Mouse (Mus musculus): ENCODE data around the gene Pqlc3.

Pqlc3 gene

GRCm38 (mm10) chr12:17009466-17009865 is 9.3 kb upstream of the Pqlc3 start:
- no peak for DNase-seq (ENCODE audit: extremely low spot score, low spot score)

- no peak for DNase-seq (ENCODE audit: extremely low spot score, low spot score)
Measured at GRCm38 (mm10) chr12:17001211-17001610, 1.0 kb upstream of the Pqlc3 start.

- no peak for DNase-seq (ENCODE audit: extremely low spot score, low spot score)
Measured at GRCm38 (mm10) chr12:17000628-17001027, 420 bp upstream of the Pqlc3 start.

- no peak for DNase-seq (ENCODE audit: extremely low spot score, low spot score)
Measured at GRCm38 (mm10) chr12:16999146-16999545, 1.1 kb downstream of the Pqlc3 start.

GRCm38 (mm10) chr12:16996886-16997462 is 3.2 kb downstream of the Pqlc3 start:
- DNase-seq (ENCODE audit: extremely low spot score, low spot score): no peak

GRCm38 (mm10) chr12:16996281-16996680 is 3.9 kb downstream of the Pqlc3 start:
- no peak for DNase-seq (ENCODE audit: extremely low spot score, low spot score)

- no peak for DNase-seq (ENCODE audit: extremely low spot score, low spot score)
Measured at GRCm38 (mm10) chr12:16994291-16994690, 5.9 kb downstream of the Pqlc3 start.

- DNase-seq (ENCODE audit: extremely low spot score, low spot score): no peak
Measured at GRCm38 (mm10) chr12:16992355-16992754, 7.9 kb downstream of the Pqlc3 start.

GRCm38 (mm10) chr12:16991376-16991775 is 8.8 kb downstream of the Pqlc3 start:
- no peak for DNase-seq (ENCODE audit: extremely low spot score, low spot score)

- DNase-seq (ENCODE audit: extremely low spot score, low spot score): no peak
Measured at GRCm38 (mm10) chr12:16985778-16986177, 14.4 kb downstream of the Pqlc3 start.

- no peak for DNase-seq (ENCODE audit: extremely low spot score, low spot score)
Measured at GRCm38 (mm10) chr12:16977120-16977519, 23.1 kb downstream of the Pqlc3 start.

GRCm38 (mm10) chr12:16966811-16967210 is 33.4 kb downstream of the Pqlc3 start:
- no peak for DNase-seq (ENCODE audit: extremely low spot score, low spot score)

- DNase-seq (ENCODE audit: extremely low spot score, low spot score): no peak
Measured at GRCm38 (mm10) chr12:16963354-16963753, 36.9 kb downstream of the Pqlc3 start.

- no peak for DNase-seq (ENCODE audit: extremely low spot score, low spot score)
Measured at GRCm38 (mm10) chr12:16958851-16959250, 41.4 kb downstream of the Pqlc3 start.

GRCm38 (mm10) chr12:16948239-16948638 is 52.0 kb downstream of the Pqlc3 start:
- DNase-seq (ENCODE audit: extremely low spot score, low spot score): no peak

GRCm38 (mm10) chr12:16941976-16942375 is 58.2 kb downstream of the Pqlc3 start:
- no peak for DNase-seq (ENCODE audit: extremely low spot score, low spot score)
